Mouse (Mus musculus) cerebellum, postnatal 25 days (tissue): ENCODE data around the gene Acer1.

Source experiments
- DNase-seq, 2 experiments: peaks; one replicate each; pipeline ENCODE4 v3.0.0; 2021; ENCODE audit warnings: mixed read lengths in 2 of 2

Acer1 gene

DNA sequence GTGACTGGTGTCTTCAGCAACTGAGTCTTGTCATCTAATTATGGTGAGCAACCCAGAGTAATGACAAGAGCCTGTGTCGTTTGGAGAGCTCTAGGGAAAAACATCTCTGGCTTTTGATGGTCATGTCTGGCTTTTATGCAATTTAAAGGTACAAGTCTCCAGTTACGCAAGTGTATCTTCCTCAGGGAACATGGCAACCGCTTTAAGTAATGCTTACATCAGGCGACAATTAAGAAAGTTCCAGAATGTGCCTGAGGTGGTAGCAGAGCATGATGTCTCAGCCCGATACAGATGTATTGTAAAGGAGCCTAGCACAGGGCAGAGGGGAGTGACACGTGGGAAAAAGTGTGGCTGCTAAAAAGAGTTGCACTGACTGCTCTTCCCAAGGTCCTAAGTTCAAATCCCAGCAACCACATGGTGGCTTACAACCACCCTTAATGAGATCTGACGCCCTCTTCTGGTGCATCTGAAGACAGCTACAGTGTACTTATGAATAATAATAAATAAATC is 7.0 kb upstream of the Acer1 start:
- peak in 1 of 2 experiments; percentile 3 for DNase-seq

DNA sequence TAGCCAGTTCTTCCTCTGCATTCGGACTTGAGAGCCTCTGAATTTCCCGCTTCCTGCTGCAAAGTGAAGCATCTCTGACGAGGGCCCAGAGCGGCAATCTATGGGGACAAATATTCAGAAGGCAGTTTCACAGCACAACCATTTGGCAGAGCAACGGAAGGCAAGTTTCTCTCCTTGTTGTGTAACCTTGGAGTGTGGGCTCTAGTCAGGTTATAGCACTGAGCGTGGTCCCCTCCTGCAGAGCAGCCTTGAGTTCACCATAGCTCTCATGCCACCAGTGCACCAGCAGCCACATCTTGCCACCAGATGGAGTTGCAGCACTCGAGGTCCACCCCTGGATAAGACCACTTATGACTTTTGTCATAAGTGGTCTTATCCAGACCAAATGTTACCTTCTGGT is 6.5 kb upstream of the Acer1 start:
- DNase-seq, result peak in 1 of 2 experiments; percentile 13

DNA sequence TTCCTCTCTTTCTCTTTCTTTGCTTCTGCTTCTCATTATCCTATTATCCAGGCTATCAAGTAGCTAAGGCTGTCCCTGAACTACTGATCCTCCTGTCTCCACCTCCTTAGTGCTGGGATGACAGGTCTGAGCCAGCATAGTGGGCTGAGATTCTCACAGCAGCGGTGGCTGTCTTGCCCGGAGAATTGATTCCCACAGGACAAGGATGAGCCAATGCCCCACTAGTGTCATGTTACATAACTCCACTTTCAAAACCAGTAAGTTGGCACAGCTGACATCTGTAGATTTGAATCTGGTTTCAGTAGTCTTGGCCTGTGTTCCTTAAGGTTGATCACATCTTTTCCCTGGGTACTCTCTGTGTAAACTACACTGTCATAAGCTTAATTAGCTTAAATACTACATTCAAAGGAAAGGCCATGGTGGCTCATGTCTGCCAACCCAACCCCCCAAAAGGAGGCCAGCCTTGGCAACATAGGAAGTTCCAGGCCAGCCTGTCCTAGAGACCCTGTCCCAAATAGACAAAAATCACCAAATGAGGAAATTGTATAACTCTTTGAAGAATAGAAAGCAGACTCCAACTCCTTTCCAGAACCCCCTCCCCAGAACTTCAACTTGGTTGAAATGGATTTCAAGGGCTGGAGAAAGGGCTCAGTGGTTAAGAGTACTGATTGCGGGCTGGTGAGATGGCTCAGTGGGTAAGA is 4.3 kb upstream of the Acer1 start:
- no peak for DNase-seq

DNA sequence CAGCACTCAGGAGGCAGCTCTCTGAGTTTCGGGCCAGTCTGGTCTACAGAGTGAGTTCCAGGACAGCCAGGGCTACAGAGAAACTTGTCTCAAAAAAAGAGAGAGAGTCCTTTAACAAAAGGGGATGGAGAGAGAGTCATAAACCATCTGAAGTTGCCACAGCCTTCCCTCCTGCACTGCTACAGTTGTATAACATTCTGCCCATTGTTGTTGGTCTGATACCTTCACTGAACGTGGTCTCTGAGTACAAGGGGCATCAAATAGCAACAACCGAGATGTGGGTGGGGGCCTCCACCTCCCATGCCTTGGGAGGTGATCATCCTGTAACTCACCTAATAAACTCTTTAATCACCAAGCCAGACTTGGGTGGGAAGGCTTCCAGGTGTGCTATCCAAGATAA is 3.7 kb upstream of the Acer1 start:
- no peak for DNase-seq

DNA sequence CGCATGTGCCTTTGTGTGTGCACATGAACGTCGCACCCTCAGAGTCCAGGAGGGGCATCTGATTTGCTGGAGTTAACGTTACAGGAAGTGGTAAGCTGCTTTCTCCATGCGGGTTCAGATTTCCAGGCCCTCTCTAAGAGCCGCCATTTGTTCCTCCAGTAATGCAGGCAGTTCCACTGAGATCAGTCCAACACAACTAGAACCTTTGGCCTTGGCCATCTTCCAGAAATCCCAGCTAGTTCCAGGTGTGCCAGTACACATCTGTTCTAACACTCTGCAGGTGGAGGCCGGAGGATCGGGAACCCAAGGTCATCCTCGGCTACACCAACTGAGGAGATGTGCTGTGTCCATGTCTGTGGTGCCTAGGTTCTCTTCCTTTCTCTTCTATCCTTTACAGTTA is 3.0 kb upstream of the Acer1 start:
- DNase-seq, result no peak

DNA sequence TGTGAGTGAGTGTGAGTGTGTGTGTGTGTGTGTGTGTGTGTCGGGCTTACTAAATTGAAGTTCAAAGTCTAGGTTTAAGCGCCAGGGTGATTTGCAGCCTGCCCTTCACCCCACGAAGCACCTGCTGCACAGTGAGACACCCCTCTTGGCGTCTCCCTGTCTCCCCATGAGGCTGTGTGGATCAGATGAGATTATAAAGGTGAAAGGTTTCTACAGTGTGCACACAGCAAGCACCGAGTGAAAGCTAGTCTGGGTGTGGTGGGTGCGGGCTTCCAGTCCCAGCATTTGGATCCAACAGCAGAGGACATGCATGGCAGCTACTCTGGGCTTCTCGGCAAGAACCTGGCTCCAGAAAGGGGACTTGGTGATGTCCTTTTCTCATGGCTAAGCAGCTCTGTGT is 877 bp downstream of the Acer1 start:
- no peak for DNase-seq

DNA sequence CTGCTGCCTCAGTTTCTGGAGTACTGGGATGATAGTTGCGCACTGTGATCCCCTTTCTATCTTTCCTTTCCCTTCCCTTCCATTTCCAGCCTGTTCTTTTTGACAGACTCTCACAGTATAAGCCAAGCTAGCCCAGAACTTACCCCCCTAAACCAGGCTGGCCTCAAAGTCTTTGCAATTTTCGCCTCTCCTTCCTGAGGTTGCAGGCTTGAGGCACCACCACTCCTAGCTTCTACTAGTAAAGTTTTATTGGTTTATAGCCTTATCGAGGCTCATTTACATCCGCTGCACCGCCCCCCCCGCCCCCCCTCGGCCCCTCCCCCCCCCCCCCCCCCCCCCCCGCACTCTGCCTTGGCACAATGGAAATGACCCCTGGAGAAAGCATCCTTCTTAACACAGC is 2.4 kb downstream of the Acer1 start:
- no peak for DNase-seq

DNA sequence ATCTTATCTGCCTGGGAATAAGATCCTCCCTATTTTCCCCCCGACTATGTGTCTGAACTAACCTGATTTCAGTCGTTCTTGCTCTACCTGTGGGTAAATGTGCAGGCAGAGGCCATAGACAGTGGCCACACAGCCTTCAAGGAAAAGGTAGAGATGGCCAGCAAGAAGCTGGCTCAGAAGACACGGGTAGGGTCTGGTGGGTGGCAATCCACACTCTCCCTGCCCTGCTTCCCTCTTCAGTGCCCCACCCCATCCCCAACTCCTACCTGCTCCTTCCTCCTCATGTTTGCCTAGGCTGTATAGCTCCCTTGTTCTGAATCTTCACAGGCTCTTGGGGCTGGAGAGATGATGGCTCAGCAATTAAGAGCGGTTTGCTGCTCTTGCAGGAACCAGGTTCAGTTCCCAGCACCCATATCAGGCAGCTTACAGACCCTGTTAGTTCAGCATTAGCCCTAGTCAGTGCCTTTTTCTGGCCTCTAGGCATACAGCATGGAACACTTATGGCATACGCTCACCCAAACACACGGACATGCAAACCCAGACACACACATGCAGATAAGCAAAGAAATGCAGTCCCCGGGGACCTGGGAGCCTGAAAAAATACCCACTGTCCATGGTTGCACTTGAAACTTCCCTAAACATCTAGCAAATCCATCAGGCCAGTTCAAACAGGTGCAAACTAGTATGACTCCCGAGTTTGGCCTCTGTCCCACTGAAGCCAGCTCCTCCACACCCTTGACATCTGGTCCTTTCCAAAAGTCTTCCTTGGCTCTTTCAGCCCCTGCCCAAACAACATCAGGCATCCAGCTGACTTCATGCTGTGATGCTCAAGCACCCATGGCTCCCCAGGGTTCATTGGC is 5.2 kb downstream of the Acer1 start:
- DNase-seq, result no peak

DNA sequence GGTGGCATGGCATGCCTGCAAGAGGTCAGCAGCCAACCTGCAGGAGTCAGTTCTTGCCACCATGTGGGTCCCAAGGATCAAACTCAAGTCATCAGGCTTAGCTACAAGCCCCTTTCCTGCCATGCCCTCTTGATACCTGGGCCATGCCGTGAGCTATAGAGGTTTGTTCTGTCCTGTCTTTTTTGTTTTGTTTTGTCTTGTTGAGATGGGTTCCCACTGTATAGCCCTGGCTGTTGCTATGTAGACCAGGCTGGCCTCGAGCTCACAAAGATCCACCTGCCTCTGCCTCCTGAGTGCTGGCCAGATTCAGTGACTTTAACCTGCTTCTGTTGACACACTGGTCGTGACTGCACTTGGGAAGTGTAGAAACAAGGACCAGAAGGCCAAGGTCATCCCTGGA is 6.5 kb downstream of the Acer1 start:
- no peak for DNase-seq

DNA sequence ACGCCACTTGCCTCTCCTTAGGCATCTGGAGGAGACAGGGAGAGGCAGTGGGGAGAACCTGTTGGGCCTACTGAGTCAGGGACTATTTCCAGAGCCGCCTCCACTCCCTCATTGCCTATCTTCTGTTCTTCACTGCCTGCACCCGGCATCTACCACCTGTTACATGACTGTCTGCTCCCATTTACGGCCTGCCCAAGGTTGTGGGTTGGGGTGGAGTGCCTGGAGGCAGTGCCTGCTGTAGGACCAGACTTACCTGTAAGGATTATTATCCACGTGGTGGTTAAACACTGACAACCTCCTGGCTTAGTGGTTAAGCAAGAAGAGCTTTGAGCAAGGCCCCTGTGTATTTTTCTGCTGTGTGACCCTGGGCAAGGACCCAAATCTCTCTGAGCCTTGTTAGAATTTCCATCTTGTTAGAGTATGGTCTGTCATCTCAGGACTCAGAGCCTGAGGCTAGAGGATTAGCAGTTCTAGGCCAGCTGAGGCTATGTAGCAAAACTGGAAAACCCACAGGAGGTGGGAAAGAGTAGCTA is 7.2 kb downstream of the Acer1 start:
- DNase-seq, result no peak

DNA sequence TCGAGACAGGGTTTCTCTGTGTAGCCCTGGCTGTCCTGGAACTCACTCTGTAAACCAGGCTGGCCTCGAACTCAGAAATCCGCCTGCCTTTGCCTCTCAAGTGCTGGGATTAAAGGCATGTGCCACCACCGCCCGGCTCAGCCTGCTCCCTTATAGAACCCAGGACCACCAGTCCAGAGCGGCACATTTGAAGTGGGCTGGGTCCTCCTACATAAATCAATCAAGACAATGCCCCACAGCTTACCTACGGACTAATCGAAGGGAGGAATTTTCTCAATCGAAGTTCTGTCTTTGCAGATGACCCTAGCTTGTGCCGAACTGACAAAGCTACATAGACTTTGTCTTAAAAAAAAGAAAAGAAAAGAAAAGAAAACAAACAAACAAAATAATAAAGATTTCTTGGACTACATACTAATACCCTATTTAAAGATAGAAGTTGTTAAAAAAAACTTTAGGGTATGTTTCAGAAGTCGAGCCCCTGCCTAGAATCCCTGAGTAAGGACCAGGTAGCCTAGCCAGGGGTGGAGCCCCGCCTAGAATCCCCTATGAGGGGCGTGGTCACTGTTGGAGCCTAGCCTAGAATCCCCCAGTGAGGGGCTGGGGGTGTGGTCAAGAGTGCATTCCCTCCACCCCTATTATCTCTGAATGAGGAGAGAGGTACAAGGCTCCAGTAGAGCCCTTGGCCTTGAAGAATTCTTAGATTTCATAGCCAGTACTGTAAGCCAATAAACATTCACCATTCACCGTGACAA is 7.8 kb downstream of the Acer1 start:
- no peak for DNase-seq

DNA sequence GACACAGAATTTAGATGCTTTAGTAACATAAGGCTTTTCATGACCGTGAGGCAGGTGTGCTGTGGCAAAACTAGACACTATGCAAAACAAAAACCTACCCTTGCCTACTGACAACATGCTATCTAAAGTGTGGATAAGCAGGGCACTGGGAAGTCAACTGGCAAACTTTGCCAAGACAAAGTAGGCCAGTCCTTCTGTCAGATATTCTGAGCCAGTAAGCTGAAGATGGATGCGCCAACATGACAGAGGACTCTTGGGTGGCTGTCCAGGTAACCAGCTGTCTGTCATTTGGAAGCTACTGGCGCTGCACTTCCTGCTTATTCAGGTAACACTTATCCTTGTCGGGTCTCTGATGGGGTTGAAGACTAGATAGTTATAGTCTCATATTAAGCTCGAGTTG is 11.8 kb downstream of the Acer1 start:
- DNase-seq, result no peak

DNA sequence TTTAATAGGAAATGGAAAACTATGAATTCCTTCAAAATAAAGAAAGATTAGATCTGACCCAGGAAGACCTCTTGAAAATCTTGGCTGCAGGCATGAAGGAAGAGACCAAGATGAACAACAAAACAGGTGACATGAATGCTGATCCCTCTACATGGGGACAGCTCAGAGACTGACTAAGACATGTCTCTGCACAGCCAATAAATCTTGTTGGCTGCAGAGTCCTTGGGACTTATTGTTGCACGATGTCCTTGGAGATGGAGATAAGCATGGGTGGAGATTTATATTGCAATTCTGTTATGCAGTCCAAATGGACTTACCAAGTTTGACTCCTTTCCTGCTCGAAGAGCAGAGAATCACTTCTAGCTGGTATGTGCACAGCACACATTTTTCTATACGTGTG is 12.6 kb downstream of the Acer1 start:
- DNase-seq, result no peak

DNA sequence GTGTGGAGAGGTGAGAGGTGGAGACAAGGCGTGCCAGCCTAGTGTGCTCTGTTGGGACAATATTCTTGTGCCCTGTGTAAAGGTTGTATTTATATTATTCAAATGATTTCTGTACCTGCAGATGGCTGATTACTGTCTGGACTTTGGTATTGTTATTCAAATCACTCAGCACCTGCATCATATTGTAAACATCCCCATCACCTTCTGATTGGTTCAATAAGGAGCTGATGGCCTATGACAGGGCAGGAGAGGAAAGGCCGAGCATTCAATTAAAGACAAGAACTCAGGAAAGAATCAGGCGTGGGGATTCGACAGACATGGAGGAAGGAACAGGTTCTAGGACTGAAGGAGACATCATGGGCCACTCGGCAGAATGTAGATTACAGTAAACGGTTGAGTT is 18.3 kb downstream of the Acer1 start:
- DNase-seq, result no peak

DNA sequence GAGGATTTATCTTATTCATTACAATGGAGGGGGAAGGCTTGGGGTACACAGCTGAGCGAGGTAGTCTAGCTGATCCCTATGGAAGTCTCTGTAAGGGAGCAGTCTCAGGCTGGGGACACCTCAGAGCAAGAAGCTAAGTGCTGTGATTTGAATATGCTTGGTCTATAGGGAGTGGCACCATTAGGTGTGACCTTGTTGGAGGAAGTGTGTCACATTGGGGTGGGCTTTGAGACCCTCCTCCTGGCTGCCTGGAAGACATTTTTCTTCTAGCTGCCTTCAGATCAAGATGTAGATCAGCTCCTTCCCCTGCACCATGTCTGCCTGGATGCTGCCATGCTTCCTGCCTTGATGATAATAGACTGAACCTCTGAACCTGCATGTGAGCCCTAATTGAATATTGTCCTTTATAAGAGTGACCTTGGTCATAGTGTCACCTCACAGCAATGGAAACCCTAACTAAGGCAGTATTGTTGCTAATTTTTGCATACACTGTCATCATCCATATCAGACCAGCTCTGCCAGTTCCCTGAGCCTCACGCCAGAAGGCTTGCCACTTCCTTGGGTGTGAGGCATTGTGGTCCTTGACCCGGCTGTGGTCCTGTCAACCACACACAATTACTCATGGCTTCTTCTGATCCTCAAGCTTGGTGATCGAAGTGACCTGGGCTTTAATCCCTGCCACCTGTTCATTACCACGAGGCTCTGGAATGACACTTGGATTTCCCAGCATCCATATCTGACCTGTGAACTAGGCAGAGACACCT is 19.1 kb downstream of the Acer1 start:
- no peak for DNase-seq

DNA sequence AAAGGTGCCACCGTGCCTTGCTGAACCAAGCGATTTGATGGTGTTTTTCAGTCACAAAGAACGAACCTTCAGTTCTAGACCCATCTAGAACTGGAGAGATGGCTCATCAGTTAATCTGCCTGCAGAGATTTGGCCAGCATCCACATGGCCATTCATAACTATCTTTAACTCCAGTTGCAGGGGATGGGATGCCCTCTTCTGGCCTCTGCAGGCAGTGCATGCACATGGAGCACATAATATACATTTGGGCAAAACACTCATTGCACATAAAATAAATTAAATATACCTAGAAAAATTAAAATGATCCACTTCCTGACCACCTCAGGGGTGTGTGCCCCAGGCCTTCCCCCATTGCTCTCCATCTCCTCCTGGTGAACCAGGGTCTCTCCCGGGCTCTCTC is 20.0 kb downstream of the Acer1 start:
- DNase-seq, result no peak

DNA sequence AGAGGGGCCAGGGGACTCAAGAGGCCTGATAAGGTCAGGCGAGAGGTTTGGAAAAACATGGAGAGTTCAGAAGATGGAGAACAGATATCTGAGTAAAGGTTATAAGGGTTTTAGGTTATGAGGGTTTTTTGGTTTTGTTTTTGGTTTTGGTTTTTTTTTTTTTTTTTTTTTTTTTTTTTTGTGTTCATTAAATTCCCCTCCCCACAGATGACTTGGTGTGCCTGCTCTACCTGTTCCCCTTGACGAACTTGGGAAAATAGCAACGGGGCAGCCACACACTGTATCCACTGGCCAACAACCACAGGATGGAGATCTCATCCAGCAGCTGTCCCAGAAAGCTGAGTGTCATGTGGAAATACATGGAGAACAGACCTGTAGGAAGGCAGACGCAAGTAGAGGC is 23.3 kb downstream of the Acer1 start:
- no peak for DNase-seq

DNA sequence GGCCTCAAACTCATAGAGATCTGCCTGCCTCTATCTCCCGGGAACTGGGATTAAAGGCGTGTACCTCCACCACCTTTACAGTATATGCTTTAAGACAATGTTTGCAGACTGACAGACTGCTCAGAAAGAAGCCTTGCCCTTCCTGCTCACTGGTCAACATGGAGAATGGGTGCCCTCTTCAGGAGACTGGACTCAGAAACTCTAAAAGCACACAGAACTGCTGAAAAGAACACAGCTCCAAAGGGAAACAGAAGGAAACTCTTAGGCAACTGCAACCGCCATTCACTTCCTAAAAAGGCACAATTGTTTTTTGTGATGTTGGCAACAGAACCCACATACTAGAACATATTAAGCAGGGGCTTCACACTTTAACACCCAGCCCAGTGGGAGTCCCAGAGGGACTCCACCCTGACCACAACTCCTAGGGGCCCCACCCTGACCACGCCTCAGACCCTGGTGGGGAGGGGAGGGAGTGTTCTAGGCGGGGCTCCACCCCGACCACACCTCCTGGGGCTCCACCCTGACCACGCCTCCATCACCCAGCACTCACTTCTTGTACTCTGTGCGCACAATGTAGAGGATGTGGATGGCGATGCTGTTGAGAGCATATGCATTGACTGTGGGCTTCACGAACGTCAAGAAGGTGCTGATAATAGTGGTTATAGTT is 24.0 kb downstream of the Acer1 start:
- DNase-seq, result no peak

DNA sequence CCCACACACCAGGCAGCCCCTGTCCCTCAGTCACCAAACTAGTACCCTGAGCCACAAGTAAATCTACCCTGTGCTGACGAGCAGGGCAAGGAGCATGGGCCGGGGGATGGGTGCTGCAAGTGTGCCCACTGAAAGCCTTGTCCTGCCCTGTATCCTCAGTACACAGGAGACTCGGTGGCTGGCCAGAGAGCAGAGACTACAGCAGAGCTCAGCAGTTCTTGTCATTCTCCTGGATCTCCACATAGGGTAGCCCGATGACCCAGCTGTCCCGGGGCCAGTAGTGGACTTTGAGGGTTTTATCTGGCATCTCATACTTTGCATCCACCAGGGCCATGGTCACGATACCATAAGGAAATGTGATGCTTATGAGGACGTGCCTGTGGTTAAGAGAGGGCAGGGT is 27.1 kb downstream of the Acer1 start:
- DNase-seq, result no peak

DNA sequence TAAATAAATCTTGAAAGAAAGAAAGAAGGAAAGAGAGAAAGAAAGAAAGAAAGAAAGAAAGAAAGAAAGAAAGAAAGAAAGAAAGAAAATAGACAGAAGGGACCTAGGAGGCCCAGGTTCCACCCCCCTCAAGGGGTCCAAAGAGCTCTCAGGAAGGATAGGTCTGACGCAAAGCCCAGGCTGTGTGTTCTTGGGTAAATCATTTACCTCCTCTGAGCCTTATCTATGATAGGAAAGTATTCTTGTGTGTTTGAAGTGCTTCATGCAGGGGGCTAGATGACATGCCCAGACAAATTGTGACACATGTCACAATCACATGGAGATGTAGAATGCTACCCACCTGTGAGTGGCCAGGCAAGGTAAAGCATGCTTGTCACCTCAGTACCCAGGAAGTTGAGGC is 29.3 kb downstream of the Acer1 start:
- no peak for DNase-seq

DNA sequence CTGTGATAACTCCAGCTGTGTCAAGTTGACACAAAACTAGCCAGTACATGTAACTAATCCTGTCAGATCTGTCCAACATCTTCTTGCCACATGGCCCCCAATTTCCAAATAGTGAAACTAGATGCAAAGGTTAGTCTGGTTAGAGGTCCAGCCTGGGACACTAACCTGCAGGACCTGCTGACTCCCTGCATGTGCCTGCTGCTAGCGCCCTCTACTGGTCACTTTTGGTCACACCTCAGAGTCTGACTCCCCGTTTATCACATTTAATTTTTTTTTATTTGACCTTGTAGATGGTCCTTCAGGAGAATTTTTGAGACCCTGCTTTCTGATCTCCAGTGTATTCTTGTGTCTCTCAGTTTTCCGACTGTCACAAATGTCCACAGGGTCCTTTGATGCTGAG is 31.0 kb downstream of the Acer1 start:
- peak; percentile 65 to 78 for DNase-seq

DNA sequence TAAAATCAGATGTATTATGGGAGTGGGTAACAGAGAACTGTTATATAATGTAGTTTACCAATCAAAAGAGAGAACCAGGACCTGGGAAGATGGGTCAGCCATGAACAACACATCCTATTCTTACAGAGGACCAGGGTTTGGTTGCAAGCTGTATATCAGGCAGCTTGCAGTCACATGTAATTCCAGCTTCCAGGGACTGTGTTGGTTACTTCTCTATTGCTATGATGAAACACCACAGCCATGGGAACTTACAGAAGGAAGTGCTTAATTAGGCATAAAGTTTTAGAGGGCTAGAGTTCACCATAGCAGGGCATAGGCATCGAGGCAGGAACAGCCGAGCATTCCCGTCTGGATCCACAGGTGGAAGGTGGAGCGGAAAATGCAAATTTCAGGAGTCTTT is 43.2 kb downstream of the Acer1 start:
- DNase-seq, result no peak
